Mouse (Mus musculus) heart, adult 2 months (tissue): ENCODE data around the gene Zdhhc3.

Source experiments
- CTCF ChIP-seq: fragments of 200-600 bp; IDR thresholded peaks from 2 replicates; pipeline ENCODE4 v1.8.1; 2022; ENCODE audit warnings: antibody characterized with exemption, mild to moderate bottlenecking, moderate library complexity
- EP300 ChIP-seq: fragments of 200-500 bp; IDR thresholded peaks from 2 replicates; pipeline ENCODE4 v1.6.1; 2011; ENCODE audit warnings: low read depth, low read length, control low read depth; ENCODE audit not compliant: insufficient read depth
- POLR2A ChIP-seq: fragments of 200-500 bp; IDR thresholded peaks from 2 replicates; pipeline ENCODE4 v1.6.1; 2011; ENCODE audit warnings: mild to moderate bottlenecking, low read depth, low read length, control low read depth; ENCODE audit not compliant: insufficient read depth

DNA sequence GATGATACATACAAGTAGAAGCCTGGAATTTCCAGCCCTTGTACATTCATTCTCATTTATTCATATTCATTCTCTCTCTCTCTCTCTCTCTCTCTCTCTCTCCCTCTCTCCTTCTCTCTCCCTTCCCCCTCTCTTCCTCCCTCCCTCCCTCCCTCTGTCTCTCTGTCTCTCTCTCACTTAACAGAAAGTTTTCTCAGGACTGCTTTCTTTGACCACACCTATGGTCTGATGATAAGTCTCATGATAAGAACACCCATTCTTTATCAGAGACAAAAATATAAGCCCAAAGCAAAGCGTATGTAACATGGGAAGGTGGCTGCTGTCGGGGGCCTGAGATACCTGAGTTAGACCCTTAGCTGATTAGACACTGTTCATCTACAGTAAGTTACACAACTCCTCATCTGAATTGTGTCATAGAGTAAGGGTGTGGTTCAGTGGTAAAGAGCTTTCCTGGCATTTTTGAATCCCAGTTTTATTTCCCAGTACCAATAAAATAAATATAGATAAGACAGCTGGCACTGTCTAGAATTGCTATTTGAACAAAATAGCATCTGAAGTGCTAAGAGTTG is 11.5 kb upstream of the Zdhhc3 start:
- no peak for TF ChIP-seq CTCF
- TF ChIP-seq EP300 = no peak
- TF ChIP-seq POLR2A = no peak
